Mouse (Mus musculus): ENCODE measurements around the gene E2f8.
A peak's percentile ranks its signal among the peaks of the same experiment; 100 is the strongest.

E2f8 gene

GRCm38 (mm10) chr7:48888751-48889150 is 7.4 kb upstream of the E2f8 start:
- no peak for DNase-seq

GRCm38 (mm10) chr7:48887973-48888372 is 6.6 kb upstream of the E2f8 start:
- DNase-seq: no peak

GRCm38 (mm10) chr7:48884266-48884611 is 2.8 kb upstream of the E2f8 start:
- no peak for DNase-seq

GRCm38 (mm10) chr7:48883525-48884265 is 2.3 kb upstream of the E2f8 start:
- DNase-seq: no peak

- no peak for DNase-seq
Measured at GRCm38 (mm10) chr7:48881971-48882609, 694 bp upstream of the E2f8 start.

GRCm38 (mm10) chr7:48880591-48881481 is 560 bp downstream of the E2f8 start:
- peak; percentile 94 for DNase-seq

- DNase-seq: no peak
Measured at GRCm38 (mm10) chr7:48879574-48879973, 1.8 kb downstream of the E2f8 start.

- no peak for DNase-seq
Measured at GRCm38 (mm10) chr7:48877786-48878390, 3.5 kb downstream of the E2f8 start.

GRCm38 (mm10) chr7:48876526-48876925 is 4.9 kb downstream of the E2f8 start:
- no peak for DNase-seq

- DNase-seq: no peak
Measured at GRCm38 (mm10) chr7:48875096-48875495, 6.3 kb downstream of the E2f8 start.

- no peak for DNase-seq
Measured at GRCm38 (mm10) chr7:48871292-48871691, 10.1 kb downstream of the E2f8 start.

GRCm38 (mm10) chr7:48870579-48871180 is 10.7 kb downstream of the E2f8 start:
- no peak for DNase-seq

GRCm38 (mm10) chr7:48870144-48870543 is 11.3 kb downstream of the E2f8 start:
- no peak for DNase-seq

- DNase-seq: no peak
Measured at GRCm38 (mm10) chr7:48867576-48867975, 13.8 kb downstream of the E2f8 start.

- DNase-seq: no peak
Measured at GRCm38 (mm10) chr7:48864671-48865458, 16.5 kb downstream of the E2f8 start.

- no peak for DNase-seq
Measured at GRCm38 (mm10) chr7:48864199-48864598, 17.2 kb downstream of the E2f8 start.

GRCm38 (mm10) chr7:48861796-48862195 is 19.6 kb downstream of the E2f8 start:
- no peak for DNase-seq

GRCm38 (mm10) chr7:48860948-48861347 is 20.4 kb downstream of the E2f8 start:
- no peak for DNase-seq

- DNase-seq: no peak
Measured at GRCm38 (mm10) chr7:48859362-48859761, 22.0 kb downstream of the E2f8 start.

- DNase-seq: no peak
Measured at GRCm38 (mm10) chr7:48858257-48858656, 23.1 kb downstream of the E2f8 start.

GRCm38 (mm10) chr7:48855461-48855860 is 25.9 kb downstream of the E2f8 start:
- no peak for DNase-seq

GRCm38 (mm10) chr7:48853496-48853895 is 27.9 kb downstream of the E2f8 start:
- no peak for DNase-seq

Measured in right cerebral cortex, postnatal 4 days (tissue).